Mouse (Mus musculus) limb, embryonic 14.5 days (tissue): Measurements from ENCODE around the gene Rgs7bp. TPM values are rescaled to one million over a fixed set of nuclear protein-coding genes. Genes with fewer than 3 reads are reported as not detected.
"Not testable (repeated sequence)": the region's sequence is repeated elsewhere in the genome, so short reads cannot be mapped to it uniquely, and the experiment has no call there.

Experiments
- ATAC-seq: fragments of 200-750 bp; cut with Nextera tagmentation; 2 replicates; pipeline ENCODE4 v1.8.0; 2017; ENCODE audit warnings: low read depth, moderate number of reproducible peaks, moderate TSS enrichment; ENCODE audit not compliant: low FRiP score
- DNase-seq: peaks from one replicate; pipeline ENCODE4 v3.0.0-alpha.2; 2015; ENCODE audit warnings: low spot score
- H3K27ac ChIP-seq: fragments of 300-500 bp; sonication (generic); replicated peaks from 2 replicates; pipeline ENCODE4 v1.5.1; 2014; ENCODE audit warnings: low read depth, mild to moderate bottlenecking, low read length, moderate library complexity, mixed read lengths
- H3K27me3 ChIP-seq: fragments of 300-500 bp; sonication (generic); 2 replicates; pipeline ENCODE4 v1.6.1; 2014; ENCODE audit warnings: low read length, mixed read lengths; ENCODE audit not compliant: control insufficient read depth, insufficient read depth
- H3K36me3 ChIP-seq: fragments of 300-500 bp; sonication (generic); 2 replicates; pipeline ENCODE4 v1.6.1; 2014; ENCODE audit warnings: mild to moderate bottlenecking, low read length, moderate library complexity, mixed read lengths; ENCODE audit not compliant: control insufficient read depth, insufficient read depth
- H3K4me1 ChIP-seq: fragments of 300-500 bp; sonication (generic); 2 replicates; pipeline ENCODE4 v1.6.1; 2014; ENCODE audit warnings: antibody characterized with exemption, low read length, mixed read lengths; ENCODE audit not compliant: control insufficient read depth, insufficient read depth
- H3K4me2 ChIP-seq: fragments of 300-500 bp; sonication (generic); replicated peaks from 2 replicates; pipeline ENCODE4 v1.6.1; 2014; ENCODE audit warnings: low read depth, mild to moderate bottlenecking, low read length, moderate library complexity; ENCODE audit not compliant: severe bottlenecking
- H3K4me3 ChIP-seq: fragments of 300-500 bp; sonication (generic); replicated peaks from 2 replicates; pipeline ENCODE4 v1.5.1; 2014; ENCODE audit warnings: low read length
- H3K9ac ChIP-seq: fragments of 300-500 bp; sonication (generic); 2 replicates; pipeline ENCODE4 v1.6.1; 2014; ENCODE audit warnings: mild to moderate bottlenecking, low read depth, low read length, moderate library complexity; ENCODE audit not compliant: severe bottlenecking
- H3K9me3 ChIP-seq: fragments of 300-500 bp; sonication (generic); 2 replicates; pipeline ENCODE4 v1.6.1; 2016; ENCODE audit warnings: low read length; ENCODE audit not compliant: control insufficient read depth
- POLR2A ChIP-seq: fragments of 200-500 bp; IDR thresholded peaks from 2 replicates; pipeline ENCODE4 v1.8.0; 2012; ENCODE audit warnings: inconsistent platforms, mild to moderate bottlenecking, moderate library complexity, borderline replicate concordance; ENCODE audit not compliant: insufficient read depth, insufficient read length; ENCODE audit errors: extremely low read depth
- WGBS: fragments of 180-500 bp; shearing (Covaris S2); extraction: QIAGEN DNeasy Blood & Tissue Kit; methylation state at CpG from one replicate; pipeline ENCODE4 v1.1.7; 2014; 5-methylcytosine and 5-hydroxymethylcytosine counted together
- polyA plus RNA-seq, 2 experiments: library from polyadenylated mRNA; depleted of rRNA in 1 of 2; stranded (reverse) in 1 of 2; unstranded in 1 of 2; fragments of >200 nt; fragmentation: Nextera tagmentation in 1 of 2; extraction: Ambion mirVana in 1 of 2; gene quantifications; 2 replicates each; pipeline versions ENCODE4 v1.2.1 to v1.2.3; 2012 to 2014

Rgs7bp gene
- polyA plus RNA-seq, 2 experiments: 3.1 to 4.5 TPM

DNA sequence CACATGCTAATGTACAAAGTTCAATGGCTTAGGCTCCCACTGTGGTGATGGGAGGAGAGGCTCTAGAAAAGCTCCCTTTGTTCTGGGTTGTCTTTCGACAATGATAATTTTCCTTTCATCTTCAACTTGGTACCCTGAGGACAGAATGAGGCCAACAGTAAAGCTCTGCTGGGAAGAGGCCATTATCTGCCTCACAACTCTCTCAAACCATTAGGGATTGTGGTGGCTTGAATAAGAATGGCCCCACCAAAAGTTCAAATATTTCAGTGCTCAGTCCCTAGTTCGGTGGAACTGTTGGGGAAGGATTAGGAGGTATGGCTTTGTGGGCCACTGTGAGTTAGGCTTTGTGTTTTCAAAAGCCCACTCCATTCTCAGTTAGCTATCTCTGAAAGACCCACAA is 138.6 kb downstream of the Rgs7bp start:
- no peak for DNase-seq

DNA sequence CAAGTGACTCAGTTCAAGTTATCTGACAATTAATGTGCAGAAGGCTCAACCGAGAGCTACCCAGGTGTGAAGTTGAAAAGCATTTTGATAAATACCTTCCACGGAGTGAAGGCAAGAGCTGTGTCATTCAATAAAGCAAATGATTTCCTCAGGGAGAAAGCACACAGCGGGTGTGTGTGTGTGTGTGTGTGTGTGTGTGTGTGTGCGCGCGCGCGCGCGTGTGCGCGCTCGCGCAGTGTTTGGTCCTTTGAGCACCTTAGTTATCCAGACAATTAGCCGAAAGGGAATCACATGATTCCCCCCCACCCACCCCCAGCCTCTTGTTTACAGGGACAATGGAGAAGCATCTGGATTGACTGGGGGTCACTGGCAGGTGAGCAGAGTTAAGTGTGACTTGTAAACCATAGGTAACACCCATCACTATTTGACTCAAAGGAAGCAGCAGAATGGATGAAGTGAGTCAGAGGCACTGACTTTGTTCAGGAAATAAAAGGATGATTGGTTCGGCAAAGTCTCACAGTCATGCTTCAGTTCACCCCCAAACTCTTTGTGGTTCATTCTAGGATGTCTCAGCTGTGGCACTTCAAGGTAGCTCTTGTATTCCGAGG is 140.3 kb downstream of the Rgs7bp start:
- Histone ChIP-seq H3K4me3 (no peak overlapping the region), H3K4me1 (no peaks in the 10 kb centered on the region), H3K9ac (no peak overlapping the region), H3K9me3 (no peaks in the 10 kb centered on the region), H3K27me3 (no peaks in the 10 kb centered on the region), H3K27ac (no peak overlapping the region), H3K4me2 (no peak overlapping the region), H3K36me3 (no peaks in the 10 kb centered on the region)
- DNase-seq: no peak
- TF ChIP-seq POLR2A: no peak
- WGBS: 91% methylated on average over 17 of the region's 17 CpGs
- ATAC-seq: no peak

More for the DNA sequence above, 138.6 kb downstream of the Rgs7bp start:
- ATAC-seq: no peak
- Histone ChIP-seq H3K9ac (no peak overlapping the region), H3K9me3 (no peaks in the 10 kb centered on the region), H3K4me2 (no peak overlapping the region), H3K4me1 (no peaks in the 10 kb centered on the region), H3K27me3 (no peaks in the 10 kb centered on the region), H3K4me3 (no peak overlapping the region), H3K27ac (no peak overlapping the region), H3K36me3 (no peaks in the 10 kb centered on the region)
- TF ChIP-seq POLR2A: no peak
- WGBS: 84% methylated on average over 2 of the region's 2 CpGs

DNA sequence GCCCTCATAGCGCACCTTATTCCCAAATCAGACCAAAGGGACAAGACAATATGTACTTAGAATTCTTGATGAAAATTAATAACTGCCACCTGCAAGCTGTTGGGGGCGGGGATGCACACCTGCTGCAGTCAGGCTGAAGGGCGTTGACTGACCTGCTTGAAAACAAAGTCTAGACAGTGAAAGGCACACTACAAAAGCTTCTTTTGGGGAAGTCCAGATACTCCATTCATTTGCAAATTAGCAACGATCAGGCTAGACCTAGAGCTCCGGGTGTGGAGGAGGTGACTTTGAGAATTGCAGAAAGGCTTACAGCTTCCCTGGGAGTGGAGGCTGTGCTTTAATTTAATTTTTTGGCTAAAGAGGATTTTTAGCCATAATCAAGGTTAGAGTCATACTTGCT is 143.1 kb downstream of the Rgs7bp start:
- not testable (repeated sequence) for H3K9ac ChIP-seq, H3K4me3 ChIP-seq, ATAC-seq, H3K27ac ChIP-seq, H3K4me1 ChIP-seq, H3K4me2 ChIP-seq, H3K9me3 ChIP-seq, DNase-seq, H3K27me3 ChIP-seq, H3K36me3 ChIP-seq
- 85% methylated on average over 5 of the region's 5 CpGs for WGBS

DNA sequence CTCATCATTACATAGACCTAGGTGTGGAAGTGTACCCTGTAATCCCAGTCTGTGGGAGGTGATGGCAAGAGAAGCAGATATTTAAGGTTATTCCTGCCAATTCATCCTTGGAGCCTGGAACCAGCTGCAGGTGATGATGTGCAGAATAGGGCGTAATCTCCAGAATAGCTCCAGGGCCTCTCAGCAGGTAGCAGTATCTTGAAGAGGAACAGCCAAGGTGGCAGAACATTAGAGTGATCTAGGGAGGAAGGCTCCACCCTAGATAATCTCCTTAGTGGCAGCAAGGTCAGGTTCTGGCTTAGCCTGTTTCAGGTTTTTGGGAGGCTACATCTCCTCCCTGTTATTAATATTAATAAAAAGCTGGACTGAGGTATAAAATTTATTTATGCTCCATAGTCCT is 143.7 kb downstream of the Rgs7bp start:
- DNase-seq, ATAC-seq, H3K4me1 ChIP-seq, H3K9me3 ChIP-seq, H3K27me3 ChIP-seq, H3K4me3 ChIP-seq, H3K4me2 ChIP-seq, H3K9ac ChIP-seq, H3K36me3 ChIP-seq, H3K27ac ChIP-seq: not testable (repeated sequence)
- WGBS: 90% methylated on average over 1 of the region's 1 CpGs

DNA sequence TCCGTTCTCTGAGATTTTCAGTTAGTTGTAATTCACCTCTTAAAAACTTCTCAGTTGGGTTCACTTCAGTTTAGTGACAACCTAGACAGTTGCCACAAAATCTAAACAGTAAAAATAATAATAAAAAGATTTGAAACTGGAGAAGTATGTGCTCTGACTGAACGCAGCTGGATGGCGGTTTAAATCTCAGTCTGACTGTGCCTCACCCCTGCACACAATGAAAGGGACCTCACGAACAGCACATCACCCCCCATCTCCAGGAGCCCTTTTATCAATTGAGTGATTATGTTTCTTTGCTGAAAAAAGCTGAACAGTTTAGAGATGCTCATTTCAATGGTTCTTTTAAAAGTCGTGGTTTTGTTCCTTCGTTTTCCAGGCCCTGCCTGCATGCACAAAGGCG is 146.0 kb downstream of the Rgs7bp start:
- H3K9ac ChIP-seq: no peak overlapping the region
- H3K27me3 ChIP-seq: no peaks in the 10 kb centered on the region
- WGBS: 68% methylated on average over 7 of the region's 7 CpGs
- H3K36me3 ChIP-seq: no peaks in the 10 kb centered on the region
- H3K27ac ChIP-seq: no peak overlapping the region
- no peak overlapping the region for H3K4me3 ChIP-seq
- DNase-seq (no peak), ATAC-seq (no peak)
- no peaks in the 10 kb centered on the region for H3K4me1 ChIP-seq
- no peaks in the 10 kb centered on the region for H3K9me3 ChIP-seq
- H3K4me2 ChIP-seq: no peak overlapping the region
- no peak for TF ChIP-seq POLR2A

Other genes starting within 250 kb of the Rgs7bp start
- gene Cwc27, start 237.8 kb downstream of the Rgs7bp start, polyA plus RNA-seq (2012; rRNA removed): 10.3 and 14.9 TPM in 2 replicates
- gene Cwc27, start 237.8 kb downstream of the Rgs7bp start, polyA plus RNA-seq (2014; fragmentation: Nextera tagmentation; extraction: Ambion mirVana): 24.4 and 25.2 TPM in 2 replicates
- 0.27 and 0.55 TPM in 2 replicates for gene Shisal2b, start 191.0 kb downstream of the Rgs7bp start, polyA plus RNA-seq (2012; rRNA removed)
- 0.65 and 0.96 TPM in 2 replicates for gene Shisal2b, start 191.0 kb downstream of the Rgs7bp start, polyA plus RNA-seq (2014; fragmentation: Nextera tagmentation; extraction: Ambion mirVana)
- not detected in 2 replicates for gene 4933425L06Rik, start 27.2 kb upstream of the Rgs7bp start, polyA plus RNA-seq (2012; rRNA removed)
- not detected in 2 replicates for gene 4933425L06Rik, start 27.2 kb upstream of the Rgs7bp start, polyA plus RNA-seq (2014; fragmentation: Nextera tagmentation; extraction: Ambion mirVana)
- gene Rnf180, start 239.9 kb upstream of the Rgs7bp start, polyA plus RNA-seq (2012; rRNA removed): 4.5 TPM in 2 replicates
- gene Rnf180, start 239.9 kb upstream of the Rgs7bp start, polyA plus RNA-seq (2014; fragmentation: Nextera tagmentation; extraction: Ambion mirVana): 8.6 and 10.7 TPM in 2 replicates